Mouse (Mus musculus): ENCODE results near the gene Herc6. TPM values are rescaled to one million over a fixed set of nuclear protein-coding genes. Genes with fewer than 3 reads are reported as not detected.

Herc6 gene
- polyA plus RNA-seq, 1 experiment = 2.0 TPM

DNA sequence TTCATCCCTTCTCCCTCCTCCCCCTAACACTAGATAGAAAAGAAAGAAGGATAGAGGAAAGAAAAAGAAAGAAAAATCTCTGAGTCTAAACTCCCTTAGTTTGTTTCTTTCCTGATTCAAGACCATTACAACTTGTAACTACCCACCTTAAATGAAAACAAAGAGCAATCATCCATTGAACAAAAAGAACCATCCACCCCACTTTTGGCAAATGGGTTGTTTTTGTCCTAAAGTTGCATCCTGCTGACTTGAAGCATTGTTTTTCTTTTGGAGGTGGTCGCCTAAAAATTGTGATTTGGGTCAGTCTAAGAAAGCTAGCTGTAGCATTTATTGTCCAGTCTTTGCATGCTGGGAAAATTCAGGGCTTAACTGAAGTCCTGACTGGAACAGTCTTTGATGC, 58.7 kb downstream of the Herc6 start:
- H3K9me3 ChIP-seq (ENCODE audit: control insufficient read depth, low read length) = no peaks in the 10 kb centered on the region
- no peak for TF ChIP-seq GATA1 (IDR thresholded peaks at IDR 0.05; ENCODE audit: low read length)
- TF ChIP-seq TAL1 (IDR thresholded peaks at IDR 0.05; ENCODE audit: low read length) = no peak

DNA sequence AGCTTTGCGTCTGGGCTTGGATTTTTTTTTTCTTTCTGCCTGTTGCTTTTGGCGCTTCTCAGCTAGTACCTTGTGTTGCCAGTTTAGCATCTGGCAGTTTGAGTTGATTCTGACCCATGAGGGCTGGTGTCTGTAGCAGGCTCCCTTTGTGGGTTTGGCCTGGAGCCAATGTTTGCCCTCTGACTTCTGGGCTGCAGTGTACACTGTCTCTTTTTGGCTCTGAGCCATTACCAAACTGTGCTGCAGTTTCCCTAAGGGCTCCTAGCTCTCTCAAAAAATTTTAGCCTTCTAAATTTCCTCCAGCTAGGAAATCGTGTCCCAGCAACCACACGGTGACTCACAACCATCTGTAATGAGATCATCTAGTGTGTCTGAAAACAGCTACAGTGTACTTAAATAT, 61.0 kb downstream of the Herc6 start:
- no peaks in the 10 kb centered on the region; the same call in 1 of the 2 replicates for H3K4me1 ChIP-seq (ENCODE audit: control insufficient read depth)
- H3K36me3 ChIP-seq (ENCODE audit: control insufficient read depth) = no peaks in the 10 kb centered on the region
- no peak for TF ChIP-seq TAL1 (IDR thresholded peaks at IDR 0.05; ENCODE audit: low read length)
- no peak for TF ChIP-seq GATA1 (IDR thresholded peaks at IDR 0.05; ENCODE audit: low read length)
- H3K27me3 ChIP-seq (ENCODE audit: control insufficient read depth) = no peaks in the 10 kb centered on the region
- H3K9me3 ChIP-seq (ENCODE audit: control insufficient read depth, low read length) = no peaks in the 10 kb centered on the region
- no peak overlapping the region for H3K4me3 ChIP-seq (replicated peaks)

More for the DNA sequence above, 58.7 kb downstream of the Herc6 start:
- Histone ChIP-seq H3K36me3 (ENCODE audit: control insufficient read depth) (no peaks in the 10 kb centered on the region), H3K4me3 (replicated peaks) (no peak overlapping the region), H3K27me3 (ENCODE audit: control insufficient read depth) (no peaks in the 10 kb centered on the region), H3K4me1 (ENCODE audit: control insufficient read depth) (no peaks in the 10 kb centered on the region; the same call in 1 of the 2 replicates)

DNA sequence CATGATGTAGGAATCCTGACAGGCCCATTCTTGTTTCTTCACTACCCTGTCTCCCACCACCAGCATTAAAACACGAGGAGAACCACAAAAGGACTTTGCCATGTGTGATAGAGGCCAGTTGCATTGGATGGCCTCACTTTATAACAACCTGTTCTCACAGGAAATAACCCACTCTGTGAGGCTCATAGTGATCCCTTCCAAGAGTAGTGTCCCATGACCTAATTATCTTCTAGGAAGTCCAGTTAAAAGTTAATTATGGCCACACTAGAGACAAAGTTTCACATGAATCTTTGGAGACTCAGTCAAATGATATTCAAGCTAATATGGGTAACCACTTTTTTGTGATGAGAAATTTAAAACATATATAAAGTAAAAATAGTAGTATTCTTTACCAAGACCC, 66.5 kb downstream of the Herc6 start:
- Histone ChIP-seq H3K4me3 (replicated peaks) (no peak overlapping the region), H3K9me3 (ENCODE audit: control insufficient read depth, low read length) (no peaks in the 10 kb centered on the region), H3K36me3 (ENCODE audit: control insufficient read depth) (no peaks in the 10 kb centered on the region), H3K4me1 (ENCODE audit: control insufficient read depth) (no peaks in the 10 kb centered on the region), H3K27me3 (ENCODE audit: control insufficient read depth) (no peaks in the 10 kb centered on the region)
- TF ChIP-seq GATA1 (IDR thresholded peaks at IDR 0.05; ENCODE audit: low read length) = no peak
- TF ChIP-seq TAL1 (IDR thresholded peaks at IDR 0.05; ENCODE audit: low read length) = no peak

- Histone ChIP-seq H3K9me3 (ENCODE audit: control insufficient read depth, low read length) (no peaks in the 10 kb centered on the region), H3K27me3 (ENCODE audit: control insufficient read depth) (no peaks in the 10 kb centered on the region), H3K4me3 (replicated peaks) (no peak overlapping the region), H3K36me3 (ENCODE audit: control insufficient read depth) (no peaks in the 10 kb centered on the region; the same call in 1 of the 2 replicates), H3K4me1 (ENCODE audit: control insufficient read depth) (no peaks in the 10 kb centered on the region)
- TF ChIP-seq GATA1 (IDR thresholded peaks at IDR 0.05; ENCODE audit: low read length) (no peak), TAL1 (IDR thresholded peaks at IDR 0.05; ENCODE audit: low read length) (no peak)
These were observed 80.5 kb downstream of the Herc6 start for GRCm38 (mm10) chr6:57661295-57661694.

GRCm38 (mm10) chr6:57684156-57684555, 103.4 kb downstream of the Herc6 start:
- Histone ChIP-seq H3K4me3 (replicated peaks) (no peak overlapping the region), H3K4me1 (ENCODE audit: control insufficient read depth) (no peaks in the 10 kb centered on the region; the same call in none of the 2 replicates), H3K27me3 (ENCODE audit: control insufficient read depth) (no peaks in the 10 kb centered on the region), H3K36me3 (ENCODE audit: control insufficient read depth) (peaks cover 34% of the 10 kb centered on the region), H3K9me3 (ENCODE audit: control insufficient read depth, low read length) (no peaks in the 10 kb centered on the region)
- no peak for TF ChIP-seq GATA1 (IDR thresholded peaks at IDR 0.05; ENCODE audit: low read length)
- no peak for TF ChIP-seq TAL1 (IDR thresholded peaks at IDR 0.05; ENCODE audit: low read length)

DNA sequence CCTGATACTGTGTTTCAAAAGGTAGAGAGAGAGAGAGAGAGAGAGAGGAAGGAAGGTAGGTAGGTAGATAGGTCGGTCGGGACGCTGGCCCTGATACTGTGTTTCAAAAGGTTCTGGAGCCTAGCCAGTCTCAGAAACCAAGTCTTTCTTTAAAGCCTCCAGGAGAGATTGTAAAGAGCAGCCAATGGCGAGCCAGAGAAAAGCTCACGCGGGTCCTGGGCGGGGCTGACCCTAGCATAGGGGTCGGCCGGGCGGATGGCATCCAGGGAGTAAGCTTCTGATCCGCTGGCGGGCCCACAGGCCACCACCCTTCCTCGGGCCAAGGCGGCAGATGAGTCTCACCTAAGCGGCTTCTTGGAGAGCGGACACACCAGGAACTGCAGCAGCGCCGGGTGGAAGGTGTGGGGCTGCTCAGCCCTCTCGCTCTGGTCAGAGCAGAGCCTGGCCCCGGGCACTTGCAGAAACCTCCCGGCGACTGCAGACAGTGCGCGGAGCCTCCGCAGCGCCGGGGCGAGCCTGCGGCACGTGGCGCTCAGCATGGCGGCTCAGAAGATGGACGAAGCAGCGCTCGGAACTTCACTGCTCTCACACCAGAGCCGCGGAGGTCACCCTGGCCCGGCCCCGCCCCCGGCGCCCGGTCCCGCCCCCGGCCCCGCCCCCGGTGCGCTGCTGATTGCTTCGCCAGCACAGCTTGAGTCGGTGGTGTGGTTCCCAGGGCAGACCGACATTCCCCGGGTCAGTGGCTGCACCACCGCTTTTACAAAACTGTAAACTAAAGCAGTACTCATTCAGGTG, 110.9 kb downstream of the Herc6 start, which contains the start of gene Pyurf:
Gene Pyurf (minus strand): TSS at position 612 of the 795 bp plus-strand sequence.
- no peak for TF ChIP-seq GATA1 (IDR thresholded peaks at IDR 0.05; ENCODE audit: low read length)
- TF ChIP-seq TAL1 (IDR thresholded peaks at IDR 0.05; ENCODE audit: low read length) = no peak
- no peaks in the 10 kb centered on the region for H3K9me3 ChIP-seq (ENCODE audit: control insufficient read depth, low read length)
- peaks cover 30% of the 10 kb centered on the region for H3K36me3 ChIP-seq (ENCODE audit: control insufficient read depth)
- peaks cover 2% of the 10 kb centered on the region; the same call in 1 of the 2 replicates for H3K27me3 ChIP-seq (ENCODE audit: control insufficient read depth)
- peaks cover 29% of the 10 kb centered on the region for H3K4me1 ChIP-seq (ENCODE audit: control insufficient read depth)
- peak within 1 kb of the TSS; percentile 94 for H3K4me3 ChIP-seq (replicated peaks)

GRCm38 (mm10) chr6:57693116-57693515, 112.3 kb downstream of the Herc6 start:
- H3K36me3 ChIP-seq (ENCODE audit: control insufficient read depth) = peaks cover 18% of the 10 kb centered on the region
- TF ChIP-seq GATA1 (IDR thresholded peaks at IDR 0.05; ENCODE audit: low read length) (no peak), TAL1 (IDR thresholded peaks at IDR 0.05; ENCODE audit: low read length) (no peak)
- H3K9me3 ChIP-seq (ENCODE audit: control insufficient read depth, low read length) = no peaks in the 10 kb centered on the region
- no peak overlapping the region for H3K4me3 ChIP-seq (replicated peaks)
- H3K4me1 ChIP-seq (ENCODE audit: control insufficient read depth) = peaks cover 29% of the 10 kb centered on the region
- peaks cover 2% of the 10 kb centered on the region; the same call in 1 of the 2 replicates for H3K27me3 ChIP-seq (ENCODE audit: control insufficient read depth)

DNA sequence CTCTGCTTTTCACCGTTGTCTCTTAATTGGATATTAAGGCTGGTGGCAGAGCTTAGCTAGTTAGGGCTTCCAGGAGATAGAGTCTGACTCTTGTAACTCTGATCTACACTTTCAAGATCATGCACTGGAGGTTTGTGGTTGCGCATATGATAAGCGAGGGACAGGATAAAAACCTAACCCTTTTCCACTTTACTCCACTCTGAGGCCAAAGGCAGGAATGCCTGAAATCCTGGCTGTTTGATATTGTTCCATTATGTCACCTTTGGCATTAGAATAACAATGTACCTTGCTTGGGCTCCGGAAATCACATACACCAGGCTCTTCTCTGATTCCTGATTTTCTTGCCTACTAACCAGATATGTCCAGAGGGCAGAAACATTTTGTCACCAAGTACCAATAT, 120.9 kb downstream of the Herc6 start:
- Histone ChIP-seq H3K36me3 (ENCODE audit: control insufficient read depth) (peaks cover 6% of the 10 kb centered on the region), H3K4me3 (replicated peaks) (peak overlapping the region; percentile 100), H3K4me1 (ENCODE audit: control insufficient read depth) (peaks cover 45% of the 10 kb centered on the region), H3K9me3 (ENCODE audit: control insufficient read depth, low read length) (no peaks in the 10 kb centered on the region), H3K27me3 (ENCODE audit: control insufficient read depth) (no peaks in the 10 kb centered on the region)
- no peak for TF ChIP-seq TAL1 (IDR thresholded peaks at IDR 0.05; ENCODE audit: low read length)
- TF ChIP-seq GATA1 (IDR thresholded peaks at IDR 0.05; ENCODE audit: low read length) = no peak

GRCm38 (mm10) chr6:57702376-57702742, 121.6 kb downstream of the Herc6 start, which contains the start of gene Lancl2:
TSS of gene Lancl2 (plus strand) at chr6:57702540.
- H3K36me3 ChIP-seq (ENCODE audit: control insufficient read depth) = peaks cover 6% of the 10 kb centered on the region
- H3K27me3 ChIP-seq (ENCODE audit: control insufficient read depth) = no peaks in the 10 kb centered on the region
- no peak for TF ChIP-seq TAL1 (IDR thresholded peaks at IDR 0.05; ENCODE audit: low read length)
- TF ChIP-seq GATA1 (IDR thresholded peaks at IDR 0.05; ENCODE audit: low read length) = no peak
- no peaks in the 10 kb centered on the region for H3K9me3 ChIP-seq (ENCODE audit: control insufficient read depth, low read length)
- peaks cover 49% of the 10 kb centered on the region for H3K4me1 ChIP-seq (ENCODE audit: control insufficient read depth)
- H3K4me3 ChIP-seq (replicated peaks) = peak within 1 kb of the TSS; percentile 100
